Mouse (Mus musculus): ENCODE data around the gene Ubxn10. TPM values are rescaled to one million over a fixed set of nuclear protein-coding genes. Genes with fewer than 3 reads are reported as not detected.

The Ubxn10 gene
- total RNA-seq (2014; rRNA removed) (5.4 and 9.6 TPM in 2 replicates), polyA plus RNA-seq (2015; fragmentation: Nextera tagmentation; extraction: Ambion mirVana) (3.5 and 4.3 TPM in 2 replicates)

- peaks cover 7% of the 10 kb centered on the region; the same call in 1 of the 2 replicates for H3K4me1 ChIP-seq (ENCODE audit: insufficient read depth, low read length)
These were observed at the start of gene Ubxn10 for GRCm38 (mm10) chr4:138737031-138737430. Gene Ubxn10, minus strand, starts transcription at chr4:138737167.

GRCm38 (mm10) chr4:138786141-138786540 lies 49.2 kb upstream of the Ubxn10 start:
- 70% methylated on average over 4 of the region's 4 CpGs for WGBS
- H3K27ac ChIP-seq (ENCODE audit: low read depth, low read length), result no peak overlapping the region
- H3K4me3 ChIP-seq (ENCODE audit: low read depth, low read length), result no peak overlapping the region
- H3K27me3 ChIP-seq (ENCODE audit: insufficient read depth, low read length), result no peaks in the 10 kb centered on the region
- no peak for ATAC-seq (ENCODE audit: low FRiP score)
- no peak for TF ChIP-seq CTCF (IDR thresholded peaks at IDR 0.05)
- no peaks in the 10 kb centered on the region for H3K36me3 ChIP-seq (ENCODE audit: insufficient read depth, low read length)
- H3K9ac ChIP-seq (replicated peaks; ENCODE audit: low read length, poor library complexity, severe bottlenecking), result no peak overlapping the region
- DNase-seq (ENCODE audit: low spot score), result no peak
- H3K4me2 ChIP-seq (ENCODE audit: low read depth, low read length, poor library complexity, severe bottlenecking), result no peak overlapping the region
- H3K4me1 ChIP-seq (ENCODE audit: insufficient read depth, low read length), result no peaks in the 10 kb centered on the region
- H3K9me3 ChIP-seq (ENCODE audit: low read length), result no peaks in the 10 kb centered on the region

More at GRCm38 (mm10) chr4:138737031-138737430, at the start of gene Ubxn10:
- H3K4me3 ChIP-seq (ENCODE audit: low read depth, low read length), result no peak within 1 kb of the TSS
- no peaks in the 10 kb centered on the region for H3K27me3 ChIP-seq (ENCODE audit: insufficient read depth, low read length)
- 63% methylated on average over 7 of the region's 7 CpGs for WGBS
- H3K27ac ChIP-seq (ENCODE audit: low read depth, low read length), result no peak within 1 kb of the TSS
- TF ChIP-seq CTCF (IDR thresholded peaks at IDR 0.05), result no peak
- no peak within 1 kb of the TSS for H3K4me2 ChIP-seq (ENCODE audit: low read depth, low read length, poor library complexity, severe bottlenecking)
- H3K9me3 ChIP-seq (ENCODE audit: low read length), result no peaks in the 10 kb centered on the region
- H3K9ac ChIP-seq (replicated peaks; ENCODE audit: low read length, poor library complexity, severe bottlenecking), result no peak within 1 kb of the TSS
- DNase-seq (ENCODE audit: low spot score) (no peak), ATAC-seq (ENCODE audit: low FRiP score) (no peak; the same call in 1 of the 2 replicates)
- H3K36me3 ChIP-seq (ENCODE audit: insufficient read depth, low read length), result no peaks in the 10 kb centered on the region

- Histone ChIP-seq H3K4me1 (ENCODE audit: insufficient read depth, low read length) (no peaks in the 10 kb centered on the region), H3K27me3 (ENCODE audit: insufficient read depth, low read length) (no peaks in the 10 kb centered on the region), H3K4me3 (ENCODE audit: low read depth, low read length) (no peak overlapping the region)
These were observed 48.8 kb upstream of the Ubxn10 start for GRCm38 (mm10) chr4:138785721-138786120.

GRCm38 (mm10) chr4:138782098-138782497 lies 45.1 kb upstream of the Ubxn10 start:
- no peaks in the 10 kb centered on the region for H3K27me3 ChIP-seq (ENCODE audit: insufficient read depth, low read length)
- no peak overlapping the region for H3K27ac ChIP-seq (ENCODE audit: low read depth, low read length)
- no peak overlapping the region for H3K9ac ChIP-seq (replicated peaks; ENCODE audit: low read length, poor library complexity, severe bottlenecking)
- H3K4me2 ChIP-seq (ENCODE audit: low read depth, low read length, poor library complexity, severe bottlenecking), result no peak overlapping the region
- no peaks in the 10 kb centered on the region for H3K4me1 ChIP-seq (ENCODE audit: insufficient read depth, low read length)
- ATAC-seq (ENCODE audit: low FRiP score) (no peak), DNase-seq (ENCODE audit: low spot score) (no peak)
- H3K9me3 ChIP-seq (ENCODE audit: low read length), result no peaks in the 10 kb centered on the region
- no peak overlapping the region for H3K4me3 ChIP-seq (ENCODE audit: low read depth, low read length)
- 85% methylated on average over 6 of the region's 6 CpGs for WGBS
- TF ChIP-seq CTCF (IDR thresholded peaks at IDR 0.05), result no peak
- H3K36me3 ChIP-seq (ENCODE audit: insufficient read depth, low read length), result no peaks in the 10 kb centered on the region

More at GRCm38 (mm10) chr4:138785721-138786120, 48.8 kb upstream of the Ubxn10 start:
- H3K27ac ChIP-seq (ENCODE audit: low read depth, low read length), result no peak overlapping the region
- WGBS, result 55% methylated on average over 4 of the region's 4 CpGs
- H3K36me3 ChIP-seq (ENCODE audit: insufficient read depth, low read length), result no peaks in the 10 kb centered on the region
- H3K4me2 ChIP-seq (ENCODE audit: low read depth, low read length, poor library complexity, severe bottlenecking), result no peak overlapping the region
- TF ChIP-seq CTCF (IDR thresholded peaks at IDR 0.05), result peak; percentile 31
- DNase-seq (ENCODE audit: low spot score), result no peak
- H3K9ac ChIP-seq (replicated peaks; ENCODE audit: low read length, poor library complexity, severe bottlenecking), result no peak overlapping the region
- no peaks in the 10 kb centered on the region for H3K9me3 ChIP-seq (ENCODE audit: low read length)
- ATAC-seq (ENCODE audit: low FRiP score), result no peak

DNA sequence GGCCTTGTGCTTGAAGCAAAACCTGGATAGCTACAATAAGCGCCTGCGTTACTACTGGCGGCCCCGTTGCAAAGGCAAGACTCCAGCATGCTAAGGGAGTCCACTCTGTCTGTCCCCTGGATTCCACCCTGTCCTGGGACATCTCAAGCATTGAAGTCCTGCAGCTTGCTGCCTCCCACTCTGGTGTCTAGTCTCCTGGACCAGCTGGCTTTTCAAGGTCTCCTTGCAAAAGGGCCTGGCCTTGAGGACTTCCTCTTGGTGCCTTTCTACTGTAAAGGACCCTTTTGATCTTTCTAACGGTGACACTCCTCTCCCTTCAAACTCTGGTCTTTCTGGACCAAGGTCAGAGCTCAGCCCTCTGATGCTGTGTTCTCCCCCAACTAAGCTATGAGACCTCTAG lies 43.3 kb upstream of the Ubxn10 start:
- ATAC-seq (ENCODE audit: low FRiP score) (no peak), DNase-seq (ENCODE audit: low spot score) (no peak)
- WGBS, result 90% methylated on average over 5 of the region's 5 CpGs

DNA sequence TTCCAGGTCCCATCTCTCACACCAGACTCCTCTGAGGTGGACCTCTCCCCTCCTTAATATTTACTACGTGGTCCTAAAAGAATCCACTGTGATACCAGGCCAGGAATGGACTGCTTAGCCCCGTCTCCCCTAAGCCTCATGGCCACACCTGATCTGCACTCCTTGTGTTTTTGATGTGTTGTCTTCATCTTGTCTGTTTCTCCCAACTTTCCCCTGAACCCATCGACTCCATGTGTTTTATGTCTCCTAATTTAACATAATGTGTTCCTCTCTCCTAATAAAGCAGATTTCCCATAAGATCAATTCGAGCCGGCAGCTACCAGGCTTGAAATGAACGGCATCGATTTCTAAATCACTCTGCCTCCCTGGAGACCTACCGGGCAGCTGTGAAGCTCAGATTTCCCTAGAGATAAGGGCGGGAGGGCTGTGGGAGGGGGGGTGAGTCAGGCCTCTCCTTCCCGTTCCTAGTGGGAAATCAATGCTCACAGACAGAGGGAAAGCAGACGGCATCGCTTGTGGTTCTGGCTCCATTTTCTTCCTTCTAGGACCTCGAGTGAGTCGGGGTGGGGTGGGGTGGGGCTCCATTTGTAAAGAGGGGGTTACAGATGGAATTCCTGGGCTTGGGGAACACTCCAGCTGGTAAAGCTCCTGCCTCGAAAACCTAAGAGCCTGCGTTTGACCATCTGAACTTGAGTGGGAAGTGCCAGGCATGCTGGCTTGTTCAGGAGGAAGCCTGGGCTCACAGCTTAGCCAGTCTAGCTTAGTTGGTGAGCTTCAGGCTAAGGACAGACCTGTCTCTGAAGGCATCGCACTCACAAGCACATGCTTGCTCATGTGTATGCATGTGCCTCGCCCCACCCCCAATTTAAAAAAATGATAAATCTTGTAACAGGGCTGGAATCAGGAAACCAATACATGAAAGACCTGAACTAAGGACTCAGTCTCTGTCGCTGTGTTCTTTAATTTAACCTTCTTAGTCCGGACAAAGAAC lies 40.7 kb upstream of the Ubxn10 start:
- 43% methylated on average over 20 of the region's 20 CpGs for WGBS
- Histone ChIP-seq H3K4me3 (ENCODE audit: low read depth, low read length) (no peak overlapping the region), H3K4me2 (ENCODE audit: low read depth, low read length, poor library complexity, severe bottlenecking) (no peak overlapping the region), H3K27me3 (ENCODE audit: insufficient read depth, low read length) (no peaks in the 10 kb centered on the region), H3K36me3 (ENCODE audit: insufficient read depth, low read length) (no peaks in the 10 kb centered on the region), H3K4me1 (ENCODE audit: insufficient read depth, low read length) (no peaks in the 10 kb centered on the region), H3K9me3 (ENCODE audit: low read length) (no peaks in the 10 kb centered on the region), H3K9ac (replicated peaks; ENCODE audit: low read length, poor library complexity, severe bottlenecking) (no peak overlapping the region), H3K27ac (ENCODE audit: low read depth, low read length) (no peak overlapping the region)
- ATAC-seq (ENCODE audit: low FRiP score) (no peak), DNase-seq (ENCODE audit: low spot score) (peak; percentile 77)
- TF ChIP-seq CTCF (IDR thresholded peaks at IDR 0.05), result no peak

More for the DNA sequence above, 43.3 kb upstream of the Ubxn10 start:
- Histone ChIP-seq H3K27me3 (ENCODE audit: insufficient read depth, low read length) (no peaks in the 10 kb centered on the region), H3K4me2 (ENCODE audit: low read depth, low read length, poor library complexity, severe bottlenecking) (no peak overlapping the region), H3K4me3 (ENCODE audit: low read depth, low read length) (no peak overlapping the region), H3K9ac (replicated peaks; ENCODE audit: low read length, poor library complexity, severe bottlenecking) (no peak overlapping the region), H3K36me3 (ENCODE audit: insufficient read depth, low read length) (no peaks in the 10 kb centered on the region), H3K27ac (ENCODE audit: low read depth, low read length) (no peak overlapping the region), H3K4me1 (ENCODE audit: insufficient read depth, low read length) (no peaks in the 10 kb centered on the region), H3K9me3 (ENCODE audit: low read length) (no peaks in the 10 kb centered on the region)
- no peak for TF ChIP-seq CTCF (IDR thresholded peaks at IDR 0.05)

Measured in midbrain, postnatal 0 days (tissue).